Mouse (Mus musculus): ENCODE results near the gene Ccdc71.

DNA sequence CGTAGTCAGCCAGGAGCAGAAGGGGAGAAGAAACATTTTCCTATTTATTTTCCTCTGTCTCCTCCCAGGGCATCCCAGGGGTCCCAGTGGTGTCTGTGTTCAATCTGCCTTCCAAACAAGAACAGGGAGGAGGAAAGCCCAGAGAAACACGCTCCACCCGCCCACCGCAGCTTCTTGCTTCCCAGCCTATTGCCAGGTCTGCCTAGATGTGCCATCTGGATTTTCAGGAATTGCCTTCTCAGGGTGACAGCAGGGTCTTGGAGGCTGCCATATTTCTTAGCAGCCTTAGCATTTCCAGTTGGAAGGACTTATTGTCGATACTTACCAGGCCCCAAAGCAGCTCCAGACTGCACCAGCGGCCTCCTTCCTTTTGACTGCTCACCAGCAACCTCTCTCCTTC lies 21.2 kb upstream of the Ccdc71 start:
- no peak for TF ChIP-seq MAFK (IDR thresholded peaks at IDR 0.05; ENCODE audit: insufficient replicate concordance, low read length)
- no peak for TF ChIP-seq ZKSCAN1 (IDR thresholded peaks at IDR 0.05; ENCODE audit: borderline replicate concordance, low read depth, low read length)
- no peak for TF ChIP-seq POLR2A (IDR thresholded peaks at IDR 0.05; ENCODE audit: low read depth, low read length)
